Mouse (Mus musculus) hindbrain, postnatal 0 days (tissue): ENCODE results near the gene Kcna3. TPM values are rescaled to one million over a fixed set of nuclear protein-coding genes. Genes with fewer than 3 reads are reported as not detected.

ENCODE experiments used
- ATAC-seq: fragments of 200-750 bp; cut with Nextera tagmentation; 2 replicates; pipeline ENCODE4 v1.8.0; 2017; ENCODE audit warnings: mild to moderate bottlenecking, moderate TSS enrichment, moderate library complexity
- DNase-seq: peaks from one replicate; pipeline ENCODE4 v3.0.0-alpha.2; 2015; ENCODE audit warnings: low spot score
- H3K27ac ChIP-seq: fragments of 300-500 bp; sonication (generic); 2 replicates; pipeline ENCODE4 v1.5.1; 2014; ENCODE audit warnings: mild to moderate bottlenecking
- H3K27me3 ChIP-seq: fragments of 300-500 bp; sonication (generic); 2 replicates; pipeline ENCODE4 v1.6.1; 2014; ENCODE audit warnings: low read length, mixed read lengths; ENCODE audit not compliant: insufficient read depth
- H3K36me3 ChIP-seq: fragments of 300-500 bp; sonication (generic); 2 replicates; pipeline ENCODE4 v1.6.1; 2014; ENCODE audit warnings: low read length, mixed read lengths; ENCODE audit not compliant: insufficient read depth
- H3K4me1 ChIP-seq: fragments of 300-500 bp; sonication (generic); 2 replicates; pipeline ENCODE4 v1.6.1; 2014; ENCODE audit warnings: antibody characterized with exemption, low read length, mixed read lengths; ENCODE audit not compliant: insufficient read depth
- H3K4me2 ChIP-seq: fragments of 300-500 bp; sonication (generic); 2 replicates; pipeline ENCODE4 v1.6.1; 2014; ENCODE audit warnings: low read depth, mild to moderate bottlenecking, low read length, moderate library complexity, mixed read lengths
- H3K4me3 ChIP-seq: fragments of 300-500 bp; sonication (generic); 2 replicates; pipeline ENCODE4 v1.5.1; 2014; ENCODE audit warnings: low read length
- H3K9ac ChIP-seq: fragments of 300-500 bp; sonication (generic); replicated peaks from 2 replicates; pipeline ENCODE4 v1.6.1; 2014; ENCODE audit warnings: mild to moderate bottlenecking, low read length, moderate library complexity, mixed read lengths
- H3K9me3 ChIP-seq: fragments of 300-500 bp; sonication (generic); 2 replicates; pipeline ENCODE4 v1.6.1; 2016; ENCODE audit warnings: low read length, mixed read lengths
- CTCF ChIP-seq: IDR thresholded peaks from 2 replicates; pipeline ENCODE4 v1.5.1; 2016; ENCODE audit warnings: antibody characterized with exemption, control low read depth, low read depth
- WGBS: fragments of 180-500 bp; shearing (Covaris S2); extraction: QIAGEN DNeasy Blood & Tissue Kit; methylation state at CpG from one replicate; pipeline ENCODE4 v1.1.7; 2014; 5-methylcytosine and 5-hydroxymethylcytosine counted together
- polyA plus RNA-seq: library from polyadenylated mRNA; unstranded; fragments of >200 nt; fragmentation: Nextera tagmentation; extraction: Ambion mirVana; gene quantifications from 2 replicates; pipeline ENCODE4 v1.2.1, GENCODE M21; 2015
- total RNA-seq: library from RNA; depleted of rRNA; stranded (reverse); fragments of >200 nt; gene quantifications from 2 replicates; pipeline ENCODE4 v1.2.3, GENCODE M21; 2014; rRNA removed

The Kcna3 gene
- total RNA-seq, result 52.0 and 53.9 TPM in 2 replicates
- 9.2 and 11.3 TPM in 2 replicates for polyA plus RNA-seq

DNA sequence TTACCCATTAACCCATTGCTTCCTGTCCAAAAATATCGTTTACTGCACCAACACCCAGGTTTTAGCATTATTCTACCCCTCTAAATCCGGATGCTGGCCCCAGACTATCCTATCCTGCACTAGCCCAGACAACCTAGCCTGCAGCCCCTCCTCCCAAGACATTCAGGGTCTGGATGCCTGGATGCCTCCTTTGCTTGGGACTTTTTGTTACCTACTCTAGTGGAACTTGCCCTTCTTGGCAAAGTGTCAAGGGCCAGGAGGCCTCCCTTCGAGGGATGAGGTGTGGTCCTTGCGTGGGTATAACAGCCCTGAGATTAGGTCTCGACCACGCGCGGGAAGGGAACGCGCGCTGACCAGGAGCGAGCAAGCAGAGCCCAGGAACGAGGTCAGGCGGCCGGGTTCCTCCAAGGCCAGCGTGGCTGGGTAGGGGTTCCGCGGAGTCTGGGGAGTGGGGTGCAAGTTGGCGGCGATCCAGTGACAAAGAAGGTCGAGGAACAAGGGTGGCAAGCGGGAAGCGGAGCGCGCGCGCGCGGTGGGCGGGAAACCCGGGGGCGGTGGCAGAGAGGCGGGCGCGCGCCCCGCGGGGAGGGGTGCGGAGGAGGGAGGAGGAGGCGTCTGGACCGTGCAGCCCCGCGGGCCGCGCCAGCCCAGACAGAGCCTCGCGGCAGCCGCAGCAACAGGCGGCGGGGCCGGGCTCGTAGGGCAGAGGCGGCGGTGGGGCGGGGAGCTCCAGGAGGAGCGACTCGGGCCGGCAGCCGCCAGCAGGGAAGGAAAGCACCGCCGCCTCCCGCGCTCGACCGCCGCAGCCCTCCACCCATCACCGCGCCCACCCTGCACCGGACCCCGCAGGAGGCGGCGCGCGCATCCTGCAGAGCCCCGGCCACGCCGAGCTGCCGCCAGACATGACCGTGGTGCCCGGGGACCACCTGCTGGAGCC lies at the start of gene Kcna3:
Gene Kcna3, plus strand, starts transcription at position 649 of the 937 bp plus-strand sequence.
- peak within 1 kb of the TSS; percentile 86 for H3K9ac ChIP-seq
- TF ChIP-seq CTCF, result no peak
- ATAC-seq (peak; percentile 94), DNase-seq (peak; percentile 88)
- peak within 1 kb of the TSS; percentile 76 for H3K4me3 ChIP-seq
- H3K4me2 ChIP-seq, result peak within 1 kb of the TSS; percentile 85
- H3K36me3 ChIP-seq, result no peaks in the 10 kb centered on the region
- peak within 1 kb of the TSS; percentile 81 for H3K27ac ChIP-seq
- peaks cover 7% of the 10 kb centered on the region; the same call in 1 of the 2 replicates for H3K4me1 ChIP-seq
- WGBS, result under 1% methylated on average over 57 of the region's 80 CpGs
- H3K9me3 ChIP-seq, result no peaks in the 10 kb centered on the region
- no peaks in the 10 kb centered on the region for H3K27me3 ChIP-seq

DNA sequence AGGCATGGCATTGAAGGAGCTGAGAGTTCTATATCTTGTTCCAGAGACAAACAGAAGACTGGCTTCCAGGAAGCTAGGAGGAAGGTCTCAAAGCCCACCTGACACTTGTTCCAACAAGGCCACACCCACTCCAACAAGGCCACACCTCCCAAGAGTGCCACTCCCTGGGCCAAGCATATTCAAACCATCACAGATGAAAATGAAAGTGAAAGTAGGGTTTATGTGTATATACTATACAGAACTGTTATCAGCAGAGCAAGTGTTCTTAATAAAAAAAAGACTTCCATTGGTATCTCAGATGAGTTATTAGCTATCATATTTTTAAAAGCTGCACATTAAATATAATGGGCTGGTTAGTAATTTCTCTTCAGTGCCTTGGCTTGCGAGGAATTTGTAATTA lies 44.6 kb upstream of the Kcna3 start:
- no peak overlapping the region for H3K4me3 ChIP-seq
- TF ChIP-seq CTCF, result no peak

DNA sequence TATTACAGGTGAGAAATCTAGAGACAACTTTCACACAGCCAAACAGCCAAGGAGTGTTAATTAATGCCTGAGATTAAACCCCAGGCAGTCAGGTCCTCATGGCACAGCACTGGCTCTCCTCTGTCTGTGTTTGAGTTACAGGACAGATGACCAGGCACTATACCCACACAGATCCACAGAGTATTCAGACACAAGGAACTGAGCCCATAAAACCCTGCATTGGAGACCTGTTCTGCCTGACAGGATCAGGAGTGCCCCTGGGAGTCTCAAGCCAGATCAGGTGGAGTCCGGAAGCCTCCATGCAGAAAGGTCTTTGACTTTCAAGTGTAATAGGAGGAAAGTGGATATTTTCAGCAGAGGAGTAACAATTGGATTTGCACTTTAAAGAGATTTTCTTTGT lies 40.6 kb upstream of the Kcna3 start:
- Histone ChIP-seq H3K9me3 (no peaks in the 10 kb centered on the region), H3K4me1 (no peaks in the 10 kb centered on the region), H3K27ac (no peak overlapping the region), H3K4me2 (no peak overlapping the region), H3K4me3 (no peak overlapping the region), H3K9ac (no peak overlapping the region), H3K27me3 (no peaks in the 10 kb centered on the region), H3K36me3 (no peaks in the 10 kb centered on the region)
- ATAC-seq (no peak), DNase-seq (no peak)
- no peak for TF ChIP-seq CTCF
- WGBS, result 79% methylated on average over 1 of the region's 1 CpGs

More for the DNA sequence above, 44.6 kb upstream of the Kcna3 start:
- H3K27me3 ChIP-seq, result no peaks in the 10 kb centered on the region
- H3K36me3 ChIP-seq, result no peaks in the 10 kb centered on the region
- H3K4me2 ChIP-seq, result no peak overlapping the region
- no peak overlapping the region for H3K27ac ChIP-seq
- H3K4me1 ChIP-seq, result no peaks in the 10 kb centered on the region
- ATAC-seq (no peak), DNase-seq (no peak)
- WGBS, result 80% methylated on average over 1 of the region's 1 CpGs
- no peaks in the 10 kb centered on the region for H3K9me3 ChIP-seq
- H3K9ac ChIP-seq, result no peak overlapping the region

DNA sequence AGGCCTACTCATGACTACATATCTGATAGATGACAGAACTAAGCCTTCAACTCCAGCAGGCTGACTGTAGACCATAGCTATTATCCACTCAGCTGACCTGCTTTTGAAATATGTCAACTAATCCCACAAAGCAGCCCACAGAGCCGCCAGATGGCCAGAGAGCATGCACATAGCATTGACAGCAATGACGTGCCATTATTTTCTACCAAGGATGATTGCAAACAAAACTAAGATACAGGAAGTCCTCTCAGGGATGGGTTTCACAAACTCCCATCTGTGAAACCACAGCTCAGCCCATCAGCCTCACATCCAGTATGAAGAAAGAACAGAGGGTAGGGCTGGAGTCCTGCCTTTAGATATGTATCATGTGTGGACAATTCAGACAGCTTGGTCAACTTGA lies 39.8 kb upstream of the Kcna3 start:
- no peaks in the 10 kb centered on the region for H3K36me3 ChIP-seq
- no peak overlapping the region for H3K27ac ChIP-seq
- DNase-seq (no peak), ATAC-seq (no peak)
- 55% methylated on average over 2 of the region's 2 CpGs for WGBS
- no peak overlapping the region for H3K4me3 ChIP-seq
- H3K27me3 ChIP-seq, result no peaks in the 10 kb centered on the region
- H3K4me1 ChIP-seq, result no peaks in the 10 kb centered on the region
- no peak overlapping the region for H3K9ac ChIP-seq
- TF ChIP-seq CTCF, result no peak
- H3K9me3 ChIP-seq, result no peaks in the 10 kb centered on the region
- no peak overlapping the region for H3K4me2 ChIP-seq

DNA sequence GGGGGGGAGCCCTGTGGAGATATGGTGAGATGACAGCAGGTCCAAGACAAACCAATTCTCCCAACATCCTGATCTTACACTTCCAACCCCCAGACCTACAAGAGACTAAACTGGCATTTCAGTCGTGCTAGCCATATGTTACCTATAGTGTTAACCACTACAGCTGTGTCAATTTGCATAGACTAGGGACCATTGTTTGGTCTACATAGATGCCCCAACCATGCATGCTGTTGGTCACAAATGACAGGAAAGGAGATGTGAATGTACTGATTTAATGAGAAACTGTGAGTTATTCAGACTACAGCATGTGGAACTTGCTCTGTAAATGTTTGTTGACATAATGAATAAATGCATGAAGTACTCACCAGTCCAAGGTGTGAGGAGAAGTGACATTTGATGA lies 37.6 kb upstream of the Kcna3 start:
- DNase-seq, result no peak
- Histone ChIP-seq H3K4me3 (no peak overlapping the region), H3K27me3 (no peaks in the 10 kb centered on the region), H3K9me3 (no peaks in the 10 kb centered on the region), H3K4me2 (no peak overlapping the region), H3K36me3 (no peaks in the 10 kb centered on the region), H3K9ac (no peak overlapping the region), H3K27ac (no peak overlapping the region), H3K4me1 (no peaks in the 10 kb centered on the region)
- no peak for TF ChIP-seq CTCF
- no peak for ATAC-seq
- WGBS, result 69% methylated on average over 1 of the region's 1 CpGs

DNA sequence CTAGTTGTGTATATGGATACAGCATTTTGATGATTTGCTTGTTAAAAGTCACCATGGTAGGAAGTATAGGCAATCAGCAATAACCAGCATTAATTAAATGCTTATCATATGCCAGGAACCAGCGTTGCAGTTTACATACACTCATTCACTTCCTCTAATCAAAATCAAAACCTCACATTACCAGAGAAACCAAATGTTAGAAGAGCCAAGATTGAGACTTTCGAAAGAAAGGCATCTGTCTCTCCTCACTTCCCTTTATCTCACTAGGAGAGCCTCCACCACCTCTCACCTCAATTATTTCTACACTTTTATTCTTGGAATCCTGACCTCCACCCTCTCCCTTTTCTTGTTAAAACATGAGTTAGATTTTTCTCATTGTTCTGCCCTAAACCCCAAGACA lies 35.8 kb upstream of the Kcna3 start:
- DNase-seq (no peak), ATAC-seq (no peak)
- Histone ChIP-seq H3K27me3 (no peaks in the 10 kb centered on the region), H3K27ac (no peak overlapping the region), H3K9ac (no peak overlapping the region), H3K4me1 (no peaks in the 10 kb centered on the region), H3K9me3 (no peaks in the 10 kb centered on the region), H3K4me2 (no peak overlapping the region), H3K36me3 (no peaks in the 10 kb centered on the region), H3K4me3 (no peak overlapping the region)
- TF ChIP-seq CTCF, result no peak
- WGBS, result 69% methylated on average over 2 of the region's 2 CpGs
